In the genomic region with DNA sequence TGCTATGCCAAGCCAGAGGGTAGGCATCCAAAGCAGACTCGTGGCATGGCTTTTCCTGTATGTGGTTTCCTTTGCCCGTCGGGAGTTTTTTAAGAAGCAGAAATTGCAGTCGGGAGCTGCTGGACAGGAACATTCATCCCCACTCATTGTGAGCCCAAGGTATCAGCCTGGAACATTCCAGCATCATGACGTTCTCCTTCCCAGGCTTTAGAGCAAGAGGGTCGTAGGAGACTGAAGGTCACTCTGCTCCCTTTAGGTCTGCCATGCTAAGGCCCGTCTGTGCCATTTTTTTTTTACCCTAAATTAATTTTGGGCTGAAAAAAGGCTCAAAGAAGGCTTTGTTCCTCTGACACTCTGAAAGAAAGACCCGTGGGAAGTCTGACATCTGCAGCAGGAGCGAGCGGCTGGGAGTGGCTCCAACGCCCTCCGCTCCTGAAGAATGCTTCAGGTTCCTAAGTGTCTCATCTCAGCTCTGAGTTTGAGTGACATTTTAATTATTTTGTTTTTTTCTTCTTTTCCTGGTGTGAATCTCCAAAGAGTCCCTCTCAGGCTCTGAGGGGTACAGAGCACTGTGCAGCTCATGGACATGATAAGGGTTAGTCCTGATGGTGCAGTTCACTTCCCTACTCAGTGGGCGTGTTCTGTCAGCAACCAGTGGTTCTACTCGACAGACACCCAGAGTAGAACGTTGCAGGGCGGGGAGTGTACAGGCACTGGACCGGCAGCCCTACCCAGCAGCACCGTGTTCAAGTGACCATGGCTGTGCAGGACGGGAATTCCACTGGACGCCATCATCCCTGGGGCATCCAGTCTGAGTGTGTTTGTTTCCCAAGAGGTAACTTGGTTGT, we compare ENCODE assay signal across 17 mouse cellular contexts. TPM values are rescaled to one million over a fixed set of nuclear protein-coding genes. Genes with fewer than 3 reads are reported as not detected.
DNase-seq lines count a peak whose midpoint lies in the region; ATAC-seq and TF ChIP-seq lines count a peak whose summit lies in the region.
"Had no signal": no experiment of that assay in that cellular context is flagged by ENCODE, and none has a peak within 500 bp of the region (broad histone marks: within the 10 kb centered on the region; RNA-seq: fewer than 3 reads in every experiment).

No protein-coding gene starts in this region.

- no peak overlapping the region for H3K4me2 ChIP-seq in hindbrain, embryonic 11.5 days (replicated peaks; ENCODE audit: low read depth, low read length)
- no peak overlapping the region for H3K4me2 ChIP-seq in hindbrain, embryonic 16.5 days (ENCODE audit: low read length)
- H3K4me2 ChIP-seq in neural tube, embryonic 11.5 days (ENCODE audit: low read depth), result no peak overlapping the region
- no peak overlapping the region for H3K4me2 ChIP-seq in neural tube, embryonic 15.5 days

- H3K9ac ChIP-seq in hindbrain, embryonic 11.5 days (ENCODE audit: low read depth, low read length), result no peak overlapping the region
- H3K9ac ChIP-seq in hindbrain, embryonic 16.5 days (ENCODE audit: low read depth, low read length), result no peak overlapping the region
- H3K9ac ChIP-seq in neural tube, embryonic 11.5 days (ENCODE audit: low read length), result no peak overlapping the region
- no peak overlapping the region for H3K9ac ChIP-seq in neural tube, embryonic 15.5 days (replicated peaks)

- ATAC-seq in hindbrain, embryonic 11.5 days (ENCODE audit: low FRiP score), result peak; percentile 30; the same call in 1 of the 2 replicates
- ATAC-seq in hindbrain, embryonic 16.5 days, result no peak
- ATAC-seq in neural tube, embryonic 11.5 days (ENCODE audit: insufficient read depth, low FRiP score, low TSS enrichment), result no peak
- ATAC-seq in neural tube, embryonic 15.5 days (ENCODE audit: low FRiP score), result no peak

- H3K27ac ChIP-seq in hindbrain, embryonic 11.5 days (ENCODE audit: low read depth, low read length), result peak overlapping the region; percentile 11; the same call in 1 of the 2 replicates
- no peak overlapping the region for H3K27ac ChIP-seq in hindbrain, embryonic 16.5 days (ENCODE audit: low read depth, low read length)
- H3K27ac ChIP-seq in neural tube, embryonic 11.5 days (ENCODE audit: low read depth, low read length), result no peak overlapping the region
- H3K27ac ChIP-seq in neural tube, embryonic 15.5 days (replicated peaks), result no peak overlapping the region
- peak overlapping the region; percentile 47 for H3K27ac ChIP-seq in olfactory bulb, adult 2 months (ENCODE audit: insufficient read depth, low read depth, low read length)

- TF ChIP-seq CTCF in olfactory bulb, adult 2 months (IDR thresholded peaks at IDR 0.05; ENCODE audit: insufficient read depth, low read depth, low read length), result no peak

- peaks cover 10% of the 10 kb centered on the region for H3K4me1 ChIP-seq in hindbrain, embryonic 11.5 days (replicated peaks; ENCODE audit: control insufficient read depth, insufficient read depth, low read length)
- H3K4me1 ChIP-seq in hindbrain, embryonic 16.5 days (ENCODE audit: control insufficient read depth, insufficient read depth, low read depth, low read length), result no peaks in the 10 kb centered on the region; the same call in 1 of the 2 replicates
- peaks cover 11% of the 10 kb centered on the region for H3K4me1 ChIP-seq in neural tube, embryonic 11.5 days (ENCODE audit: control insufficient read depth, insufficient read depth, low read length)
- H3K4me1 ChIP-seq in neural tube, embryonic 15.5 days, result peaks cover 14% of the 10 kb centered on the region
- peaks cover 44% of the 10 kb centered on the region for H3K4me1 ChIP-seq in olfactory bulb, adult 2 months (ENCODE audit: control insufficient read depth, insufficient read depth, low read length)

- no peaks in the 10 kb centered on the region for H3K36me3 ChIP-seq in hindbrain, embryonic 11.5 days (ENCODE audit: control insufficient read depth, insufficient read depth, low read length)
- no peaks in the 10 kb centered on the region for H3K36me3 ChIP-seq in hindbrain, embryonic 16.5 days (ENCODE audit: control insufficient read depth, insufficient read depth, low read length)
- no peaks in the 10 kb centered on the region for H3K36me3 ChIP-seq in neural tube, embryonic 11.5 days (ENCODE audit: control insufficient read depth, insufficient read depth, low read length)
- H3K36me3 ChIP-seq in neural tube, embryonic 15.5 days, result no peaks in the 10 kb centered on the region

- no peak for TF ChIP-seq POLR2A in olfactory bulb, adult 2 months (IDR thresholded peaks at IDR 0.05; ENCODE audit: insufficient read depth, low read depth, low read length)

- no peaks in the 10 kb centered on the region for H3K9me3 ChIP-seq in hindbrain, embryonic 11.5 days (ENCODE audit: control insufficient read depth, low read length)
- H3K9me3 ChIP-seq in hindbrain, embryonic 16.5 days (ENCODE audit: control insufficient read depth, low read length), result no peaks in the 10 kb centered on the region
- no peaks in the 10 kb centered on the region for H3K9me3 ChIP-seq in neural tube, embryonic 11.5 days (ENCODE audit: control insufficient read depth, low read length)
- H3K9me3 ChIP-seq in neural tube, embryonic 15.5 days (replicated peaks), result no peaks in the 10 kb centered on the region

- no peak overlapping the region for H3K4me3 ChIP-seq in hindbrain, embryonic 11.5 days (ENCODE audit: low read depth, low read length)
- H3K4me3 ChIP-seq in hindbrain, embryonic 16.5 days (ENCODE audit: low read length), result no peak overlapping the region
- H3K4me3 ChIP-seq in neural tube, embryonic 11.5 days (ENCODE audit: low read depth, low read length), result no peak overlapping the region
- H3K4me3 ChIP-seq in neural tube, embryonic 15.5 days (replicated peaks), result no peak overlapping the region
- no peak overlapping the region for H3K4me3 ChIP-seq in olfactory bulb, adult 2 months (ENCODE audit: insufficient read depth, low read depth, low read length)

- DNase-seq in embryo, embryonic 10.5 days (ENCODE audit: low spot score), result peak; percentile 46
- DNase-seq in embryo, embryonic 9.5 days (ENCODE audit: extremely low spot score), result no peak
- DNase-seq in hindbrain, embryonic 11.5 days (ENCODE audit: low spot score), result no peak
- peak; percentile 60 for DNase-seq in neural tube, embryonic 11.5 days (ENCODE audit: low spot score)
- no peak for DNase-seq in cerebellum, adult 11 months
- DNase-seq: adrenal gland, postnatal 36 days; cerebellum, adult 9-10 months; gastrocnemius, postnatal 25 days; layer of hippocampus, postnatal 36 days; lung, postnatal 10 days; midbrain, embryonic 14.5 days; right cerebral cortex, postnatal 14 days; thymus, postnatal 25 days had no signal

- H3K27me3 ChIP-seq in hindbrain, embryonic 11.5 days (ENCODE audit: control insufficient read depth, insufficient read depth, low read length), result no peaks in the 10 kb centered on the region
- H3K27me3 ChIP-seq in hindbrain, embryonic 16.5 days (replicated peaks; ENCODE audit: control insufficient read depth, insufficient read depth, low read length), result no peaks in the 10 kb centered on the region
- no peaks in the 10 kb centered on the region for H3K27me3 ChIP-seq in neural tube, embryonic 11.5 days (ENCODE audit: control insufficient read depth, insufficient read depth, low read length)
- H3K27me3 ChIP-seq in neural tube, embryonic 15.5 days (replicated peaks), result no peaks in the 10 kb centered on the region

- 39% methylated on average over 20 of the region's 20 CpGs for WGBS in hindbrain, embryonic 11.5 days
- 40% methylated on average over 20 of the region's 20 CpGs for WGBS in hindbrain, embryonic 16.5 days
- WGBS in neural tube, embryonic 11.5 days, result 54% methylated on average over 20 of the region's 20 CpGs
- 44% methylated on average over 20 of the region's 20 CpGs for WGBS in neural tube, embryonic 15.5 days
- WGBS in olfactory bulb, adult 2 months, result 51% methylated on average over 20 of the region's 20 CpGs

RNA-seq across cellular contexts. Expression of gene Lmf1, which starts 47.5 kb away (rescaled TPM):
- polyA plus RNA-seq in hindbrain, embryonic 11.5 days (2014; fragmentation: Nextera tagmentation; extraction: Ambion mirVana), result 23.1 and 26.9 TPM in 2 replicates
- polyA plus RNA-seq in hindbrain, embryonic 16.5 days (2015; fragmentation: Nextera tagmentation; extraction: Ambion mirVana), result 27.7 and 28.2 TPM in 2 replicates
- polyA plus RNA-seq in neural tube, embryonic 11.5 days (2014; fragmentation: Nextera tagmentation; extraction: Ambion mirVana), result 23.6 and 23.9 TPM in 2 replicates
- 26.2 and 26.9 TPM in 2 replicates for polyA plus RNA-seq in neural tube, embryonic 15.5 days (2015; fragmentation: Nextera tagmentation; extraction: Ambion mirVana)
- not detected in 2 replicates for polyA plus RNA-seq in olfactory bulb, adult 2 months (2012; ENCODE audit: insufficient read depth, insufficient read length, low replicate concordance, missing spikeins)

RNA-seq across cellular contexts. Expression of gene Sox8, which starts 55.9 kb away (rescaled TPM):
- 7.1 TPM in 2 replicates for polyA plus RNA-seq in hindbrain, embryonic 11.5 days (2014; fragmentation: Nextera tagmentation; extraction: Ambion mirVana)
- polyA plus RNA-seq in hindbrain, embryonic 16.5 days (2015; fragmentation: Nextera tagmentation; extraction: Ambion mirVana), result 24.2 and 25.1 TPM in 2 replicates
- 6.5 and 9.1 TPM in 2 replicates for polyA plus RNA-seq in neural tube, embryonic 11.5 days (2014; fragmentation: Nextera tagmentation; extraction: Ambion mirVana)
- 16.0 and 16.9 TPM in 2 replicates for polyA plus RNA-seq in neural tube, embryonic 15.5 days (2015; fragmentation: Nextera tagmentation; extraction: Ambion mirVana)
- not detected in 2 replicates for polyA plus RNA-seq in olfactory bulb, adult 2 months (2012; ENCODE audit: insufficient read depth, insufficient read length, low replicate concordance, missing spikeins)
- polyA plus RNA-seq: liver, adult 2 months had no signal

Comparison
In these comparisons a context has a peak if more than half of its experiments do, and no peak if none do; other contexts are left out.
1. DNase-seq: peak in embryo, embryonic 10.5 days (single experiment) and neural tube, embryonic 11.5 days (single experiment); none in embryo, embryonic 9.5 days (single experiment), hindbrain, embryonic 11.5 days (single experiment) and cerebellum, adult 11 months (single experiment).
2. H3K27ac ChIP-seq: peak in hindbrain, embryonic 11.5 days (single experiment) and olfactory bulb, adult 2 months (single experiment); none in hindbrain, embryonic 16.5 days (single experiment), neural tube, embryonic 11.5 days (single experiment) and neural tube, embryonic 15.5 days (single experiment).